Mouse (Mus musculus) embryonic facial prominence, embryonic 14.5 days (tissue): ENCODE results near the gene Map3k13. TPM values are rescaled to one million over a fixed set of nuclear protein-coding genes. Genes with fewer than 3 reads are reported as not detected.

Experiments
- ATAC-seq: fragments of 200-750 bp; cut with Nextera tagmentation; 2 replicates; pipeline ENCODE4 v1.8.0; 2017; ENCODE audit warnings: low read depth, moderate number of reproducible peaks, moderate TSS enrichment
- DNase-seq: peaks from one replicate; pipeline ENCODE4 v3.0.0-alpha.2; 2015; ENCODE audit warnings: low spot score
- H3K27ac ChIP-seq: fragments of 300-500 bp; sonication (generic); replicated peaks from 2 replicates; pipeline ENCODE4 v1.5.1; 2014; ENCODE audit warnings: low read depth, mild to moderate bottlenecking, low read length, moderate library complexity
- H3K27me3 ChIP-seq: fragments of 300-500 bp; sonication (generic); replicated peaks from 2 replicates; pipeline ENCODE4 v1.6.1; 2014; ENCODE audit warnings: low read length; ENCODE audit not compliant: control insufficient read depth, insufficient read depth
- H3K36me3 ChIP-seq: fragments of 300-500 bp; sonication (generic); 2 replicates; pipeline ENCODE4 v1.6.1; 2014; ENCODE audit warnings: low read length, mixed read lengths; ENCODE audit not compliant: control insufficient read depth, insufficient read depth
- H3K4me1 ChIP-seq: fragments of 300-500 bp; sonication (generic); 2 replicates; pipeline ENCODE4 v1.6.1; 2014; ENCODE audit warnings: antibody characterized with exemption, low read length; ENCODE audit not compliant: control insufficient read depth, insufficient read depth
- H3K4me2 ChIP-seq: fragments of 300-500 bp; sonication (generic); 2 replicates; pipeline ENCODE4 v1.6.1; 2014; ENCODE audit warnings: low read depth, mild to moderate bottlenecking, low read length, moderate library complexity, mixed read lengths
- H3K4me3 ChIP-seq: fragments of 300-500 bp; sonication (generic); 2 replicates; pipeline ENCODE4 v1.5.1; 2014; ENCODE audit warnings: low read depth, mild to moderate bottlenecking, low read length
- H3K9ac ChIP-seq: fragments of 300-500 bp; sonication (generic); 2 replicates; pipeline ENCODE4 v1.6.1; 2014; ENCODE audit warnings: low read depth, mild to moderate bottlenecking, low read length, moderate library complexity, mixed read lengths
- H3K9me3 ChIP-seq: fragments of 300-500 bp; sonication (generic); 2 replicates; pipeline ENCODE4 v1.6.1; 2016; ENCODE audit warnings: low read length; ENCODE audit not compliant: control insufficient read depth
- WGBS: fragments of 180-500 bp; shearing (Covaris S2); extraction: QIAGEN DNeasy Blood & Tissue Kit; methylation state at CpG from one replicate; pipeline ENCODE4 v1.1.7; 2014; 5-methylcytosine and 5-hydroxymethylcytosine counted together
- polyA plus RNA-seq: library from polyadenylated mRNA; unstranded; fragments of >200 nt; fragmentation: Nextera tagmentation; extraction: Ambion mirVana; gene quantifications from 2 replicates; pipeline ENCODE4 v1.2.1, GENCODE M21; 2014

The Map3k13 gene
- polyA plus RNA-seq, 1 experiment from 2014 or later, result 0.95 TPM

GRCm38 (mm10) chr16:21833469-21833868, 39.3 kb downstream of the Map3k13 start:
- Histone ChIP-seq H3K9me3 (no peaks in the 10 kb centered on the region), H3K4me1 (no peaks in the 10 kb centered on the region), H3K27ac (no peak overlapping the region), H3K4me3 (no peak overlapping the region), H3K9ac (no peak overlapping the region), H3K4me2 (no peak overlapping the region), H3K36me3 (no peaks in the 10 kb centered on the region), H3K27me3 (no peaks in the 10 kb centered on the region)
- DNase-seq, result no peak
- ATAC-seq, result no peak
- WGBS, result 60% methylated on average over 1 of the region's 1 CpGs

- Histone ChIP-seq H3K4me3 (no peak overlapping the region), H3K9ac (no peak overlapping the region), H3K27ac (no peak overlapping the region), H3K4me1 (no peaks in the 10 kb centered on the region), H3K4me2 (no peak overlapping the region), H3K36me3 (no peaks in the 10 kb centered on the region), H3K9me3 (no peaks in the 10 kb centered on the region), H3K27me3 (no peaks in the 10 kb centered on the region)
- DNase-seq, result no peak
- WGBS, result 76% methylated on average over 10 of the region's 10 CpGs
- no peak for ATAC-seq
Observed at GRCm38 (mm10) chr16:21833970-21834369, 39.8 kb downstream of the Map3k13 start.

GRCm38 (mm10) chr16:21834866-21835583, 40.9 kb downstream of the Map3k13 start:
- Histone ChIP-seq H3K36me3 (no peaks in the 10 kb centered on the region), H3K4me3 (no peak overlapping the region), H3K27me3 (no peaks in the 10 kb centered on the region), H3K4me2 (no peak overlapping the region), H3K9me3 (no peaks in the 10 kb centered on the region), H3K27ac (no peak overlapping the region), H3K9ac (no peak overlapping the region), H3K4me1 (no peaks in the 10 kb centered on the region)
- WGBS, result 54% methylated on average over 8 of the region's 8 CpGs
- DNase-seq, result no peak
- ATAC-seq, result no peak

- H3K9ac ChIP-seq, result no peak overlapping the region
- H3K4me2 ChIP-seq, result no peak overlapping the region
- no peak overlapping the region for H3K4me3 ChIP-seq
- no peaks in the 10 kb centered on the region for H3K36me3 ChIP-seq
- 13% methylated on average over 7 of the region's 7 CpGs for WGBS
- DNase-seq (peak; percentile 32), ATAC-seq (peak; percentile 73; the same call in 1 of the 2 replicates)
- no peak overlapping the region for H3K27ac ChIP-seq
- H3K9me3 ChIP-seq, result no peaks in the 10 kb centered on the region
- H3K27me3 ChIP-seq, result no peaks in the 10 kb centered on the region
- H3K4me1 ChIP-seq, result no peaks in the 10 kb centered on the region
Observed at GRCm38 (mm10) chr16:21835584-21835931, 41.4 kb downstream of the Map3k13 start.

- no peak overlapping the region for H3K4me2 ChIP-seq
- ATAC-seq (peak; percentile 75), DNase-seq (peak; percentile 86)
- peak overlapping the region; percentile 34; the same call in 1 of the 2 replicates for H3K9ac ChIP-seq
- no peak overlapping the region for H3K4me3 ChIP-seq
- 25% methylated on average over 7 of the region's 7 CpGs for WGBS
- H3K27me3 ChIP-seq, result no peaks in the 10 kb centered on the region
- no peaks in the 10 kb centered on the region for H3K9me3 ChIP-seq
- no peaks in the 10 kb centered on the region for H3K36me3 ChIP-seq
- H3K4me1 ChIP-seq, result no peaks in the 10 kb centered on the region
- no peak overlapping the region for H3K27ac ChIP-seq
Observed at GRCm38 (mm10) chr16:21836311-21837072, 42.3 kb downstream of the Map3k13 start.

- Histone ChIP-seq H3K4me2 (no peak overlapping the region), H3K9me3 (no peaks in the 10 kb centered on the region), H3K4me1 (no peaks in the 10 kb centered on the region), H3K9ac (no peak overlapping the region), H3K4me3 (no peak overlapping the region), H3K27ac (no peak overlapping the region), H3K36me3 (no peaks in the 10 kb centered on the region), H3K27me3 (no peaks in the 10 kb centered on the region)
- 79% methylated on average over 6 of the region's 6 CpGs for WGBS
- DNase-seq (no peak), ATAC-seq (no peak)
Observed at GRCm38 (mm10) chr16:21837694-21838093, 43.5 kb downstream of the Map3k13 start.

- peaks cover 7% of the 10 kb centered on the region; the same call in 1 of the 2 replicates for H3K4me1 ChIP-seq
- DNase-seq, result peak; percentile 97
- no peaks in the 10 kb centered on the region for H3K27me3 ChIP-seq
- H3K9me3 ChIP-seq, result no peaks in the 10 kb centered on the region
- ATAC-seq, result peak; percentile 100
- peak overlapping the region; percentile 42 for H3K4me3 ChIP-seq
- H3K27ac ChIP-seq, result peak overlapping the region; percentile 78
- under 1% methylated on average over 16 of the region's 16 CpGs for WGBS
- peak overlapping the region; percentile 64 for H3K4me2 ChIP-seq
- peak overlapping the region; percentile 68 for H3K9ac ChIP-seq
- no peaks in the 10 kb centered on the region for H3K36me3 ChIP-seq
Observed at GRCm38 (mm10) chr16:21845800-21846671, 51.9 kb downstream of the Map3k13 start.

GRCm38 (mm10) chr16:21848444-21848843, 54.3 kb downstream of the Map3k13 start:
- Histone ChIP-seq H3K27me3 (no peaks in the 10 kb centered on the region), H3K27ac (no peak overlapping the region), H3K9me3 (no peaks in the 10 kb centered on the region), H3K4me2 (no peak overlapping the region), H3K9ac (no peak overlapping the region), H3K36me3 (no peaks in the 10 kb centered on the region), H3K4me3 (no peak overlapping the region), H3K4me1 (peaks cover 12% of the 10 kb centered on the region)
- DNase-seq (no peak), ATAC-seq (no peak)
- 83% methylated on average over 3 of the region's 3 CpGs for WGBS
